Comparison of ENCODE assay signal across 24 mouse cellular contexts in the genomic region with DNA sequence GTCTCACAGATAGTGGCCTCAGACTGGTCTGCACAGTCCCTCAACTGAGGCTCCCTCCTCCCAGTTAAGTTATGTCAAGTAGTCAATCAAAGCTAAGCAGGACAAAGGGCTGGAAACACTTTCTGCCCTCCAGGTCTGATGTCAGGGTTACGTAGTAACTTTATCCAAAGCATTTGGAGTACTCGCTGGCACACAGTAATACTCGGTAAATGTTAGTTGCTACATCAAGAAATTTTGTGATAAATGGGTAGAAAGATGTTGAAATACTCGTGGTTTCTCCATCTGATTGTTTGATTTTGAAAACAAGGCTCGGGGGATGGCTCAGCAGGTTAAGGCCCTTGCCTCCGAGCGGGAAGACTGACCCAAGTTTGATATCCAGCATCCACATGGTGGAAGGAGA.
"Had no signal": no experiment of that assay in that cellular context is flagged by ENCODE, and none has a peak within 500 bp of the region (broad histone marks: within the 10 kb centered on the region; RNA-seq: fewer than 3 reads in every experiment).

No protein-coding gene starts in this region.

- ATAC-seq: hindbrain, embryonic 16.5 days; inflammation-experienced regulatory T-cells, adult 6 months; intestine, embryonic 15.5 days; intestine, postnatal 0 days had no signal

- H3K36me3 ChIP-seq: heart, embryonic 10.5 days; hindbrain, embryonic 10.5 days; hindbrain, embryonic 12.5 days; intestine, embryonic 15.5 days; liver, embryonic 13.5 days; liver, embryonic 15.5 days had no signal

- H3K4me2 ChIP-seq: hindbrain, embryonic 12.5 days; hindbrain, embryonic 14.5 days; intestine, embryonic 15.5 days; limb, embryonic 13.5 days; limb, embryonic 15.5 days; liver, embryonic 13.5 days; liver, embryonic 15.5 days had no signal

- DNase-seq: gastrocnemius, postnatal 14 days; gastrocnemius, postnatal 36 days; heart, postnatal 10 days; heart, postnatal 4 days; kidney, adult 18-20 months; kidney, adult 8-10 months; kidney, postnatal 10 days; kidney, postnatal 25 days; kidney, postnatal 4 days; left cerebral cortex, postnatal 4 days; liver, embryonic 13.5 days had no signal

- H3K4me3 ChIP-seq: heart, embryonic 10.5 days; hindbrain, embryonic 10.5 days; hindbrain, embryonic 12.5 days; intestine, embryonic 15.5 days; layer of hippocampus, adult 2 months; left cerebral cortex, adult 2 months; limb, embryonic 13.5 days; limb, embryonic 15.5 days; liver, embryonic 13.5 days; liver, embryonic 15.5 days had no signal

- H3K27me3 ChIP-seq: hindbrain, embryonic 12.5 days; intestine, embryonic 15.5 days; limb, embryonic 13.5 days; limb, embryonic 15.5 days; liver, embryonic 13.5 days; liver, embryonic 15.5 days had no signal

- H3K9ac ChIP-seq: hindbrain, embryonic 12.5 days; hindbrain, embryonic 14.5 days; intestine, embryonic 15.5 days; limb, embryonic 13.5 days; limb, embryonic 15.5 days; liver, embryonic 13.5 days; liver, embryonic 15.5 days had no signal

- H3K27ac ChIP-seq: heart, embryonic 10.5 days; hindbrain, embryonic 10.5 days; hindbrain, embryonic 12.5 days; hindbrain, embryonic 14.5 days; intestine, embryonic 15.5 days; layer of hippocampus, adult 2 months; left cerebral cortex, adult 2 months; limb, embryonic 13.5 days; limb, embryonic 15.5 days; liver, embryonic 13.5 days; liver, embryonic 15.5 days had no signal

- H3K9me3 ChIP-seq: heart, embryonic 10.5 days; hindbrain, embryonic 10.5 days; hindbrain, embryonic 12.5 days; intestine, embryonic 15.5 days; limb, embryonic 13.5 days; limb, embryonic 15.5 days; liver, embryonic 13.5 days; liver, embryonic 15.5 days had no signal

- H3K4me1 ChIP-seq: hindbrain, embryonic 10.5 days; hindbrain, embryonic 12.5 days; intestine, embryonic 15.5 days; limb, embryonic 13.5 days; limb, embryonic 15.5 days; liver, embryonic 13.5 days; liver, embryonic 15.5 days had no signal
